Mouse (Mus musculus): ENCODE measurements around the gene Nradd. TPM values are rescaled to one million over a fixed set of nuclear protein-coding genes. Genes with fewer than 3 reads are reported as not detected.

The Nradd gene
- polyA plus RNA-seq, 1 experiment: 5.7 TPM

DNA sequence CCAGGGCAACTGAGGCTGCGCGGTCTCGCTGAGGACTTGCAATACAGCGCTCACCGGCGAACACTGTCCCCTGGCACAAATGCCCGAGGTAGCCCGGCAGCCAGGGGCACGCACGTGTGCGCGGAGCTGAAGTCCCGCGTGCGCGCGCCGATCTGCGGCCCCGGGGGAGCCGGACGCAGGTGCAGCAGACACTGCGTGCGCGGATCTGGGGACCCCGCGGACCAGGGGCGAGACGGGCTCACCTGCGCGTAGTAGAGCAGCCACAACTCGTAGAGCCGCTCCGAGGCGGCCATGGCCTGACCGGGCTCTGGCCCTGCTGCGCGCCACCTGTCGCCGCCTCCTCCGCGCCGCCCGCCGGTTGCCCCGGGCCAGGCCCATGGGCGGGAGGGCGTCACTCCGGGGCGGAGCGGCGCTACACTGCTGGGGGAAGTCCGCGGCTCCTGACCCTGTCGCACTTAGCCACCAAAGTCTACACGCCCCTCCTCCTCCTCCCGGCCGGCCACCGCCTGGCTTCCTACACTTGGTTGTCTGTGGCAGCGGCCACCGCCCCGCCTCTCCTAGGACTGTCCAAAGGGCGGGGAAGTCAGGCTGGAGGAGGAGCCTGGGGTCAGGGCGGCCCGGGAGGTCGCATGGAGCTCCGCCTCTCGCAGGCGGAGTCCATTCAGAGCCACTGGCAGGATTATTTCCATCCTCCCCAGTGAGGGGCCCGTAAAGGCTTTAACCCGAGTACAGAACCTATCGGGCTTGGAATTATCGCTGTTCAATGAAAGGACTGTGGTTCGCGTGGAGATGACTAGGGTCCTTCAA is 29.6 kb upstream of the Nradd start, which contains the start of gene Nbeal2:
Nbeal2 (minus strand) TSS at position 507 of the 807 bp plus-strand sequence.
- under 1% methylated on average over 75 of the region's 75 CpGs for WGBS
- peak; percentile 79 for DNase-seq (ENCODE audit: low read depth, low spot score)

DNA sequence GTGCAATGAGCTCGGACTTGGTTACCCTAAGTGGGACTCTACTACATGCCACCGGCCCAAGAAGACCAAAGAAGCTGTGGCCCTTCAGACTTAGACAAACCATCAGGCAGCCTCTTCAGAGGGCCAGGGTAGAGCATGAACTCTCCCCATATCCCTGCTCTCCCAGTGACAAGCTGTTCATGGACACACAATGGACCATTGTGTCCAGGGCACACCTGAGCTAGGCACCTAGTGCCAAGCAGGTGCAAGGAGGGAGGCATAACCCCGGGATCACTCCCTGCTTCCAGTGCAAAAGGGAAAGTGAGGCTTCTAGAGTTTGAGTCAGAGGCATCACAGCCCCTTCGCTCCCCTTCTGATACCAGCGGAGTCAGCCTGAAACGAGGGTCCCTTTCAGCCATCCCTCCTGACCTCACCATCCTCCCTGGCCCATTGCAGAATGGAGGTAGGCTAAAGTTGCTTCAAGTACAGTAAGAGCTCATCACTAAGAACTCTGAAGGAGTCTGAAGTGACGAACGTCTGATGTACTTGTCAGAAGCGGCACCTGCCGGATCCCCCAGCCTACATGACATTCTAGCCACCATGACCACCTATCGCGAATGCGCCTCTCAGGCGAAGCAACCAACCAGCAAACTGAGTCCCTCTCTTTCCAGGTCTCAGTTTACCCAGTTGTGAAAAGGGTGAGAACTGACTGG is 28.9 kb upstream of the Nradd start:
- 8% methylated on average over 14 of the region's 14 CpGs for WGBS
- DNase-seq (ENCODE audit: low read depth, low spot score): no peak

DNA sequence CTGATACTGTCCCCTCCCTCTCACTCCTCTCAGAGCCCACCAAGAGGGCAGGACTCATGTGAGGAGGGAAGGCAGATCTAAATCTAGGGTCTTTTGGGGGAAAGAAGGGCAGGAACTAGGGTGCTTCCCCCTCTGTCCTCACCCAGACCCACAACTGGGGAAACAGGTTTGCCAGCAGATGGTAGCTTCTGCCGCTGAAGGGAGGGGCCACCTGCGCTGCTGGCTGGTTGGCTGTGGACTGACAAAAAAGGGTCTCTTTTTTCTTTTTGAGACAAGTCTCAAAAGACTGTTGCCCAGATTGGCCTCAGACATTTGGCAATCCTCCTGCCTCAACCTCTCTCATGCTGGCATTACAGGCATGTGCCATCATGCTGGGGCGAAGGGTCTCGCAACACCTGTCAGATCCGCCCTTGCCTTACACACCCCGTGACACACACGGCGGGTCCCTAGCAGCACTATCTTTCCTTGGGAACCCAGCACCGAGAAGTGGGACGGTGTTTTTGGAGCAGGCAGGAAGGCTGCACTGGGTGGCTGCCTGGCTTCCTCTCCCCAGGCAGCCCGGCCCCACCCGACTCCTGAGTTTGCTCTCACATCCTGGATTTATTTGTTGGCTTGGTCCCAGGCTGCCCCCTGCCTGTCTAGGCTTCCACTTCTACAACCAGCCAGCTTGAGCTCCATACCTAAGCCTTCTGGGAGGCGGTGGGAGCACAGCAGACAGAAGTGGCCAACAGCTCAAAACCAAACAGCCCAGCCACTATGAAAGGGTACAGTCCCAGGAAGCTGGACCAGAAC is 27.9 kb upstream of the Nradd start:
- DNase-seq (ENCODE audit: low read depth, low spot score): no peak
- 10% methylated on average over 13 of the region's 13 CpGs for WGBS

DNA sequence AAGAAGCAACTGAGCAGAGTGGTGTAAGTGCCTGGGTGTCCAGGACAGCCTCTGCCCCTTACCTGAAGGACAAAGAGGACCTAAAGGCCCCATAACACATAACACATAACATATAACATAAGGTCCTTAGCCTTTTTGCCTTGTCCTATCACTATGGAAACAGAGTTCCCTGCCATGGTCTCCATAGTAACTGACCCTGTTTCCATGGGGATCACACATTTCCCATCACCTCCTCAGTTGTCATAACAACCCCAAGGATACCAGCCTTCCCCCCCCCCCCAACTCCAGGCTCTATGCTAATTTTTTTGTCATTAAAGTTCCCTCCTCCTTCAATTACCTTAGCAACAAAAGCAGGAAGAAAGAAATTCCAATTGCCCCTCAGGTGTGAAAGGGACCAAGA is 25.5 kb upstream of the Nradd start:
- DNase-seq (ENCODE audit: low read depth, low spot score): no peak

DNA sequence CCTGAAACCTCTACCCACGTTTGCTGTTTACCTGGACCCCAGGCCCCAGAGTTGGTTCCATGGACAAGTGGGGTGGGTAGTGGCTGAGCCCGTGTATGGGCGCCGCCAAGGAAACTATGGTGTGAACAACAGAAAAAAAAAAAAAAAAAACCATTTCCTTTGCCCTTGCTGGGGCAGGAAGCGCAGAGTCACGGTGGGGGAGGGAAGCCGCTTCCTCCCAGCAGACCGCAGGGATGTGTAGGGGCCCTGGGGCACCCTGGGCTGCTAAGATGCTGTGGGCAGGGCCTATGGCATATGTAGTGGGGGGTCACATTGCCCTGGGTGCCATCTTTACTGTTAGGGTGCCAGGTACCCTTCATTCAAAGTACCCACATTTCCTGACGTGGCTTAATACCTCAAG is 21.0 kb upstream of the Nradd start:
- no peak for DNase-seq (ENCODE audit: low read depth, low spot score)
- WGBS: 81% methylated on average over 9 of the region's 9 CpGs

DNA sequence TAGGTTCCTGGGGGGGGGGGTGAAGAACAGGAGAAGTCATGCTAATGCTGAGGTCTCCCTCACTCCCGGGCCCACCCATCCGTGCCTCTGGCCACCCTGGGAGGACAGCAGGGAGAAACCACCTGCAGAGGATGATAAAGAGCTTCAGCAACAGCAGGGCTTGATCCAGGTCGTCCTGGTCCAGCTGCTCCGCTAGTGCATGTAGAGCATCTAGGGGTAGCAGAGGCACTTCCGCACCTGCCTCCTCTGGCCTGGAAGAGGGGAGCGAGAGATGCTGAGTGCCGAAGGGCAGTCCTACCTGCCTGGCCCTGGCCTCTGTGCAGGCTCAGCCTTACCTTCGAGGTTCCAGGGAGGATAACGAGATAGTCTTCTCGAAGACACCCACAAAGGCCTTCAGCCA is 20.0 kb upstream of the Nradd start:
- no peak for DNase-seq (ENCODE audit: low read depth, low spot score)
- 86% methylated on average over 10 of the region's 10 CpGs for WGBS

DNA sequence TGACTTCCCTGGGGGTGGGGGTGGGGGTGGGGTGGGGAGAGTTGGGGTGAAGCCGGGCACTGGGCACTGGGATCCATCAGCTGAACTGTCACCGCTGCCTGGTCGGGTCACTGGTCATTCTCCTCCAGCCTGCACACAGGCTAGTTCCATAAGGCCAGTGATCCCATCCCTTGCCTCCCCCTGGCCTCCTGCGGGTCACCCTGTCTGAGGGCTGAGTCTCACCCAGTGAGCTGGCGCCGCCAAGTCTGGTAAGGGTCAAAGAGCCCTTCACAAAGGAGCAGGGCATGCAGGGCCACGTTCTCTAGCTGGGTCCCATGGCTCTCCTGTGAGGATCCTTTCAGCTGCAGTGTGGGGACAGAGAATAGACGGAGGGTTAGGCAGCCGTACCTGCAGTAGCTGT is 19.5 kb upstream of the Nradd start:
- 80% methylated on average over 9 of the region's 9 CpGs for WGBS
- no peak for DNase-seq (ENCODE audit: low read depth, low spot score)

DNA sequence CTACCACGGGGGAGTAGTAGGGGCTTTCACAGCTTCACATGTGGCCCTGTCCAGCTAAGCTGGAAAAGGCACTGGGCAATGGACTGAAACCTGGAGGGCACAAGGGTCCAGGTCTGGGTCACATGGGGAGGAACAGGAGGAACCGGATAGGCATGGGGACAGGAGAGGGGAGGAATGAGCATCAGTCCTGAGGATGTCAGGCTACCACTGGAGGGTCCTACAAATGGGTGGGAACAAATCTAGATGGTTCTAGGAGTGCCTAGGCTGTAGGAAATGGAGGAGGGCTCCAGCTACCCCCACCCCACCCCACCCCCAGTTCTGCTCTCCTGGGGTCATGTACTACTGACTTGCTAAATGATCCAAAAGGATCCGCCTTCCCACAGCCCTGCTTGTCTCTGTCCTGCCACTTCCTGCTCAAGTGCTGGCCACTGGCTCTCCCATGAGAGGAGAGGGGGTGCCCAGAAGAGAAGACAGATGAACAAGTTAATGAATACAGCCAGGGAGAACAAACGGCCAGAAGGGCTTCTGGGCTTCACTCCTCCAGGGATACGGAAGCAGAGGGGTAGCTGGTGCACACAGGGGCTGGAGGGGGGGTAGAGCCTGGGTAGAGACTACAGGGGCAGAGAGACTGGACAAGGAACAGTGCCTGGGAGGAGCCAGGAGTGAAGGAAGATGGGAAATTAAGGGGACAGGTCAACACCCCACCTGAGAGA is 18.7 kb upstream of the Nradd start:
- no peak for DNase-seq (ENCODE audit: low read depth, low spot score)
- 78% methylated on average over 5 of the region's 5 CpGs for WGBS

DNA sequence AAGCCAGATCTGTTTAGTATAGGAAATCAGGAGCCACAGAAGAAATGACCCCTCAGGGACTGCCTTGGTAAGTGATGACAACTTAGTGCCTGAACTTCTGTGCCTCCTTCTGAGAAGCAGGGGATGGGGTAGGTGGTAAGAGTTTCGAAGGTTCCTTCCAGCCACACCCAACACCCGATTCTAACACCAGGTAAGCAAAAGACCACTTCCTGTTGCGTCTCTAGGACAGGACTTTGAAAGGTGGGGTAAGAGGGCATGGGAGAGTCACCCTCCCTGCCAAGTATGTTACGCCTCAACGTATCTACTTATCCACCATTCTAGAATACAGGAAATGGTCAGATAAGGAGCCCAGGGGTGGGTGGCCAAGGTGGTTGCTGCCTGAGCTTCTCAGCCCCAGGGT is 16.8 kb upstream of the Nradd start:
- 68% methylated on average over 5 of the region's 5 CpGs for WGBS

DNA sequence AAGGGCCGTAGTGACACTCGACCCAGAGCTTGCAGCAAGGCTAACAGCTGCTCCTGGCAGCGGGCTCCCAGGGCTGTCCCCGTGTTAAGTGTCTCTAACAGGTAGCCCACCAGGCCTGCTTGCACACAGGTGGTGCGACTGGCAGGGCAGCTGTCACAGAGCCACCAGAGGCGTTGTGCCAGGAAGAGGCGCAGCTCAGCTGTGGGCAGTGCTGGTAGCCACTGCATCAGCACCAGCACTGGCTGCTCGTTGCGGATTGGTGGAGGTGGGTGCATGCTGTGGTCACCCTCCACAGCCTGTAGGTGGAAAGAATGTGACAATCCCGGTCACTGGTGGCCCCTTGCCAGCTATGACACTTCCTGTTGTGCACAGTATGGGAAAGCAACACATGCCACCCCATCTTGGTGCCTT is 14.4 kb upstream of the Nradd start:
- DNase-seq (ENCODE audit: low read depth, low spot score): no peak
- 88% methylated on average over 10 of the region's 10 CpGs for WGBS

More for the DNA sequence above, 16.8 kb upstream of the Nradd start:
- DNase-seq (ENCODE audit: low read depth, low spot score): no peak

DNA sequence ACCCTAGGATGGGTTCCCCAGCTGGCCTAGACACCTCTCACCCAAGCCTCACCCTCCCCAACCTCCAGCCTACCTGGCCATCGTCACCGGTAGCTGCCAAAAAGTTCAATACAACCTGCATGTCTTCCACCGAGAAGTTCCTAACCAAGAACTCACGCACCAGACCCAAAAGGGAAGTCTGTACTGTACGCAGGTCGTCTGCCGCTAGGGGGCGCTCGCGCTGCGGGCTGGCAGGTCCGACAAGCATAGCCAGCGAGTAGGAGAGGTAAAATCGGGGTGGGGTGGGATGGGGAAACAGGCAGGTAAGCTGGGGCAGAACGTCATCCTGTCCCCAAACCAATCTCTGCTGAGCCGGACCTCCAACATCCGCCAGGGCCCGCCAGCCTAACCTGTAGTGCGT is 11.0 kb upstream of the Nradd start:
- no peak for DNase-seq (ENCODE audit: low read depth, low spot score)
- WGBS: 19% methylated on average over 19 of the region's 19 CpGs

DNA sequence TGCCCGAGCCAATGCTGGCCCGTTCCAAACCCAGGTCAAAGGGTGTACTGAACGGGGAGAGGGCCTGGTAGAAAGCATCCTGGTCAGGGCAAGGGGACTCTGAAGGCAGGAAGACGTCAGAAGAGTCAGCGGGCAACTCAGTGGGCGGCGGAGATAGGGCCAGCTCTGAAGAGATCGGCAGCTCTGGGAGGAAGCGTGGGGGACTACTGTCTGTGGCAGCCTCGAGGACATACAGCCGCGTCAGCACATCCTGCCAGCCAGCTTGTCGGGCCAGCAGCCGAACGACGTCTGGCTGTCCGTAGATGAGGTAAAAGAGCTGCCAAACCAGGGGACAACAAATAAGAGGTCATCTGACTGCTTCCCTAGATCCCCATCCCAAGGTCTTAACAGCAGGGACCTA is 9.6 kb upstream of the Nradd start:
- 86% methylated on average over 17 of the region's 17 CpGs for WGBS
- DNase-seq (ENCODE audit: low read depth, low spot score): no peak

DNA sequence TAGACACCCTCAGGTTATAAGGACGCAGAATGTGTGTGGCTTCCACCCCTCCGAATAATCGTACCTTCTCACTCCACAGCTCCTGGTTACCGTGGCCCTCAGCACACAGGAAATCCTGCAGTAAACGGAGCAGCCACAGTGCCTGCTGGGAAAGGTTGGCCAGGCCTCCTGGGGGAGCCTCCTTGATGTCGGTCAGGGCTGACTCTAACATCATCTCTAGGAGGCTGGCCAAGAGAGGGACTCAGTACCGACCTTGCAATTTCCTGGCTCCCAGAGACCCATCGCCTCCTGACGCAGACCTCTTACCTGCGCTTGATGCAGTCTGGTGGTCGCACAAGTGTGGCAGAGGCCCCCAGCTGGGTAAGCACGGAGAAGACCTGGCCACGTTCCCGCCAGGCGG is 8.4 kb upstream of the Nradd start:
- WGBS: 88% methylated on average over 15 of the region's 15 CpGs
- DNase-seq (ENCODE audit: low read depth, low spot score): no peak

DNA sequence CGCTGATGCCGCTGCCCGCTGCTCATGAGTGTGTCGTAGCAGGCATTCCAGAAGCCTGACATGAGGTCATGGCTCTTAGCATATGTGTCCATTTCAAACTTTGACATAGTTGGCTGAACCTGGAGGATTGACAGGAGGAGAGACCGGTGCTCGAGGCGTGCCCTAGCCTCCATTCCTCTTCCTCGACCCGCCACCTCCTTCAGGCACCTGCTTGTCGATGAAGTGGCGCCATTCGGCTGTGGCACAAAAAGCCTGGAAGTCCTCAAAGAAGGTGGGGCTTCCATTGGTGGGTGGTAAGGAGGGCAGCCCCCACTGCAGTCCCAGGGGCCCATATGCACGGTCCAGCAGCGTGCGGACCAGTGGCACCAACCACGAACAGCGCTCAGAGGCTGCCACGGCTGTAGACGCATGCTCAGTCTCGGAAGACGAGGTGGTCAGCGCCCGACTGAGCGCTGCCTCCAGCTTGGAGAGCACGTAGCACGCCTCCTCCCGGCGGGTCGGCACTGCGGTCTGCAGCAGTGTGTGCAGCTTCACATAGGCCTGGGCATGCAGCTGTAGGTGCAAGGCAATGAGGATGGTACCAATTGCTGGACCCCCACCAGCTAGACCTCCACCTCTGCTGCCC is 7.5 kb upstream of the Nradd start:
- DNase-seq (ENCODE audit: low read depth, low spot score): no peak
- 73% methylated on average over 30 of the region's 30 CpGs for WGBS

DNA sequence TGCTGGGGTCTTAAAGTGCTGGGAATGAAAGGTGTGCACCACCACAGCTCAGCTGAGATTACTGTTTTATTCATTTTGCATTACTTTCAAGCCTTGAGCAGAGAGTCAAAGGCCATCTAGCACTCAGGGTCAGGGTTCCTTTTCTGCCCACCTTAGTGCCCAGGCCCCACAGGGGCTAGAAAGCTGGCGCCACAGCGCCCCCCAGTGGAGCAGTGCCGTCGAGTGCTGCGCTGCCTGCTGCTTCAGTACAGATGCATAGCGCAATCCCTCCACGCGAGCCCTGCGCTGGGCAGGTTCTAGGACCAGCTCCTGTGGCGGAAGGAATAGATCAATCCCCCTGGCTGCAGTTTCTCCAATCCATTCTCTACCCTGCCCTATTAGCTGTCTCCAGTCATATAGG is 6.9 kb upstream of the Nradd start:
- no peak for DNase-seq (ENCODE audit: low read depth, low spot score)
- WGBS: 57% methylated on average over 10 of the region's 10 CpGs

DNA sequence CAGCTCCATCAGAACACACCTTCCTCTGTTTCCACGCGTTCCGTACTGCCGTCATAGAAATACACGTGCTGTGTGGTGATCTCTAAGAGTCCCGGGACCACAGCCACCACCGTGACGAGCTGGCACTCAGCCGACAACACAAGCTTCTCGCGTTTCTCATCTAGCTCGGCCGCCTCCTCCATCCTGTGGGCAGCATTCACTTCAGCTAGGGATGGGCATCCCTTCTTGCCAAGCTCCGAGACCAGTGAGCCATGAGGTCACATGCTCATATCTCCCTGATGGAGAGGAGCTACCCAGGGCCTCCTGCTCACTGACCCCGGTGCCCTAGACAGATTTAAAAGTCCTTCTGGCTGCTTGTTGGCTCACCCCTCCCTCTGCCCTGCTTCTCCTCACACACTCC is 5.9 kb upstream of the Nradd start:
- no peak for DNase-seq (ENCODE audit: low read depth, low spot score)
- 87% methylated on average over 15 of the region's 15 CpGs for WGBS

DNA sequence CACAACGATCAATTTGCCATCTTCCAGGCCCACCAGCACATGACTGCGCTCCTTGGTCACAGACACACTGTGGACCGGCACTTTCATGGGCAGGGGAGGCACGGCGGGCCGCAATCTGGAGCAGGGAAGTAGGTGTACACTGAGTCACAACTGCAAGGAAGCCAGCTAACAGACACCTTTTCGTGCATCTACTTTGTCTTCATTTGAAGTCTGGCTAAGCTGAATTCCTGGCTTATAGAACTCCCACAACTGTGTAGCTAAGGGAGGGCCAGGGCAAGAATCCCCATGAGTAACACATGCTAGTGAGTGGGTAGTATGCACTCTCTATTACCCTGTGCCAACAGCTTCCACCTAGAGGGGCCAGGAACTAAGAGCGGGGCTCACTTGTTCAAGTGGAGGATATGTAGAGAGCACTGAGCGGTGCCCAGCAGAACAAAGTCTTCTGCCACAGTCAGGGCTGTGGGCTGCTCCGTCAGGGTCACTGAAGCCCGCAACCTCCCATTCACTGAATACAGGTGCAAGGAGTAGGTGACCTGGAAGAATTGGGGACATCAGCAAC is 1.2 kb upstream of the Nradd start:
- 80% methylated on average over 11 of the region's 11 CpGs for WGBS
- no peak for DNase-seq (ENCODE audit: low read depth, low spot score)

DNA sequence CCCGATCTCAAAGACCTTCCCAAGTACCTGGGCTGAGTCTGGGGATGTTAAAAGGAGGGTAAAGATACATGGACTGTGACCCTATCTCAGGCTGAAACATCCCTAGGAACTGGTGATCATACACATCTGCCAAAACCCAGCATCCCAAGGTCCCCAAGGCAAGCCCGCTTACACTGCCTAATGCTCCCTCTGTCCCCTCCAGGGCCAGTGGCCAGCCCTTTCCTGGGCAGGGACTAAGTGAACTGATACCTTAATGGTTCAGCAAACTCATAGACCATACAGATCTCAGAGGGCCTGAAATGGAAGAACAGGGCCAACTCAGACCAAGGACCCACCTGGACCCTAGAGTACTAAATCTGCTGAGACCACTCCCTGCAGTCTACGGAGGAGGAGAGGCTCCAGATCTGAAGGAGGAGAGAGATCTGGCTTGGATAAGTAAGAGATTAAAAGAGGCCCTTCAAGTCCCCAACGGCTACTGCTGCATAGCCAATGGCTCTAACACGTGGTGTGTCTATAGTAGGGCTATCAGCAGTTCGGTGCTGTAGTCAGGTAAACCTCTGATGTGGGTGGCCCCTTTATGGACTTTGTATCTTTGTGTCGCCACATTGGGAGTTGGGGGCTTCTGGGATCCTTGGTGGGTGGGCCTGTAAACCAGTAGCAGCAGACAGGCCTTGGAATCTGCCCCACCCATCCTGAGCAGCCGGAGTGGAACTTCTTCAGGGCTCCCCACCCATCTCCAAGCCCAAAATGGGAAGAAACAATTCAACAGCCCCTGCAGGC is 646 bp downstream of the Nradd start:
- 48% methylated on average over 8 of the region's 8 CpGs for WGBS

More for the DNA sequence above, 646 bp downstream of the Nradd start:
- no peak for DNase-seq (ENCODE audit: low read depth, low spot score)
